Mouse (Mus musculus): ENCODE data around the gene Brms1. TPM values are rescaled to one million over a fixed set of nuclear protein-coding genes. Genes with fewer than 3 reads are reported as not detected.

Gene Brms1
- polyA plus RNA-seq, 1 experiment from 2014 or later = 61.3 TPM

DNA sequence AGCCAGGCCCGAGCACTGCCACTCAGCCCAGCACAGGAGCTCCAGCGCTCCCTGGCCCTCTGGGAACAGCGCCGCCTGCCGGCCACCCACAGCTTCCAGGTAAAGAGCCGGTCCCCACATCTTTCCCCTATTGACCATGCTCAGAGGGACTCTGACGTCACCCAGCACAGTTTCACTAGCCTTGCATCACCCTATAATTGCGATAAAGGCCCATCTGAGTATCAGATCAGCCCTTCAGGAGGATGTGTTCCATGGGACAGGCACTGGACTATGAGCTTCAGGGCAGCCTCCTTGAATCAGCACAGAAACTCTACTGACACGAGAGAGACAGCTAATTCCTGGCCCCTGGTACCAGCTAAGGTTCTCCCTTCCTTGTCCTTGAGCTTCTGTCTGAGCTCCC lies 12.8 kb downstream of the Brms1 start:
- H3K36me3 ChIP-seq (ENCODE audit: control insufficient read depth, insufficient read depth, low read length) = peaks cover 3% of the 10 kb centered on the region; the same call in 1 of the 2 replicates
- H3K4me3 ChIP-seq (ENCODE audit: low read depth, low read length) = no peak overlapping the region
- WGBS = 28% methylated on average over 9 of the region's 9 CpGs
- H3K4me1 ChIP-seq (replicated peaks; ENCODE audit: control insufficient read depth, insufficient read depth, low read length) = peaks cover 18% of the 10 kb centered on the region
- H3K9ac ChIP-seq (ENCODE audit: low read depth, low read length) = no peak overlapping the region
- H3K27me3 ChIP-seq (replicated peaks; ENCODE audit: control insufficient read depth, insufficient read depth, low read length) = peaks cover 36% of the 10 kb centered on the region
- H3K27ac ChIP-seq (ENCODE audit: low read depth, low read length) = no peak overlapping the region
- H3K4me2 ChIP-seq = no peak overlapping the region
- DNase-seq (ENCODE audit: low spot score) = peak; percentile 63
- H3K9me3 ChIP-seq (ENCODE audit: control insufficient read depth, low read length) = no peaks in the 10 kb centered on the region
- ATAC-seq (replicated peaks; ENCODE audit: low FRiP score) = no peak

DNA sequence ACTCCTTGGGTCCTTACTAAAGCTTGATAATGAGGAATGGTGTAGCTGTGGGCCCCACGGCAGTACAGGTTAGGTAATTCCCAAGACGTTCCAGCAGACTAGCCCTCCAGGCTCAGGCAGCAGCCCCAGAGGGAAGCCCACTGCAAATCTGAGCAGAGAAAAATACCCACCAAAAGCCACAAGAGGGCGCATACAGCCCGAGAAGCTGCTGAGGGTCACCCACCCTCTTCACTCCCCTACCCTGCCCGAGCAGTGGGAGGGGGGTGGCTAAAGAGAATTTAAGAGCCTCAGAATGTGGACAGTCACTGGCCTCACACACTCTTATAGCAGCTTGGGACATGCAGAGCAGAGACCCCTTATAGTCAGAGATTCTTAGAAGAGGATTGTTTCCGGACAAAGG lies 15.1 kb downstream of the Brms1 start:
- DNase-seq (ENCODE audit: low spot score) = peak; percentile 64
- Histone ChIP-seq H3K27ac (ENCODE audit: low read depth, low read length) (no peak overlapping the region), H3K9me3 (ENCODE audit: control insufficient read depth, low read length) (no peaks in the 10 kb centered on the region), H3K27me3 (replicated peaks; ENCODE audit: control insufficient read depth, insufficient read depth, low read length) (peaks cover 27% of the 10 kb centered on the region), H3K4me1 (replicated peaks; ENCODE audit: control insufficient read depth, insufficient read depth, low read length) (peaks cover 40% of the 10 kb centered on the region), H3K4me3 (ENCODE audit: low read depth, low read length) (no peak overlapping the region), H3K4me2 (no peak overlapping the region), H3K9ac (ENCODE audit: low read depth, low read length) (no peak overlapping the region), H3K36me3 (ENCODE audit: control insufficient read depth, insufficient read depth, low read length) (no peaks in the 10 kb centered on the region)
- no peak for ATAC-seq (replicated peaks; ENCODE audit: low FRiP score)
- 13% methylated on average over 6 of the region's 6 CpGs for WGBS

DNA sequence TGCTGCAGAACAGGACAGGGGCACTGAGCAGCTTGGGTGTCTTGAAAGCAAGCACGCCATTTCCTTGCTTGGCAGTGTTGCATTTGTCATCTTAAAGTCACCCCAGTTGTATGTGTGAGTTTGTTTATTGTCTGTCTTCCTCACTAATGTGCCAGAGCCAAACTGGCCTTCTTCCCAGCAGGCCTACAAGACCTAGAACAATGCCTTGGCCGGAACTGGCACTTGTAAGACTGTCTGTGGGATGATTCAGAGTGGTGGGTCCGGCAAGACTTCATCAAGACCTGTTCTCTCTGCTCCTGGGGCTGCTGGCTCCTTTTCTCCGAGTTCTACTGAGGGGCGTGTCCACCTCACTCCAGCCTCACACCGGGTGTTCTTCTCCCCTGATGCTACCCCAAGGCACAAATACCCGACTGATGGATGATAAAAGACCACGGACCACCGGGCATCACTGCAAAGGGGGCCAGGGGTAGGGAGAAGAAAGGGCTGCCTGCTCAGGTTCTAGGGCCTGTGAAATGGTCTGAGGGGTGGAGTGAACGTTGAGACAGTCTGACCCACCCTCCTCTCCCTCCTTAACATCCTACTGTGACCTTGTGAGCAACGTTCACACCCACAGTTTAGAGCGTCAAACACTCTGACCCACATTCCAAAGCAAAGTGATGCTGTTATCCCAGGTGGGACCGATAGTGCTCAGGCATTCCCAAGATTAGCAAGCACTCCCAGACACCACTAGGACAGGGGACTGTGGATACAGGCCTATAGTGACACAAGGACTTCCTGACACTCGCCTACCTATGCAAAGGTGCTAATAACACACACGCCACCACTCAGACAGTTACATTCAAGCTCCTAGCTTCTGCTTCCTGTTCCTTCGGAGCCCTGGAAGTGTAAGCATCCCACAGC lies 17.0 kb downstream of the Brms1 start:
- Histone ChIP-seq H3K4me1 (replicated peaks; ENCODE audit: control insufficient read depth, insufficient read depth, low read length) (peaks cover 42% of the 10 kb centered on the region), H3K9ac (ENCODE audit: low read depth, low read length) (no peak overlapping the region), H3K27ac (ENCODE audit: low read depth, low read length) (peak overlapping the region; percentile 45), H3K4me3 (ENCODE audit: low read depth, low read length) (no peak overlapping the region), H3K27me3 (replicated peaks; ENCODE audit: control insufficient read depth, insufficient read depth, low read length) (peaks cover 8% of the 10 kb centered on the region), H3K9me3 (ENCODE audit: control insufficient read depth, low read length) (no peaks in the 10 kb centered on the region), H3K36me3 (ENCODE audit: control insufficient read depth, insufficient read depth, low read length) (no peaks in the 10 kb centered on the region), H3K4me2 (no peak overlapping the region)
- DNase-seq (ENCODE audit: low spot score) = no peak
- WGBS = 29% methylated on average over 16 of the region's 16 CpGs
- no peak for ATAC-seq (replicated peaks; ENCODE audit: low FRiP score)

GRCm38 (mm10) chr19:5058801-5059771 lies 17.9 kb downstream of the Brms1 start:
- Histone ChIP-seq H3K4me2 (0 out of 2 replicates have a peak overlapping the region, but pooled peaks have one; percentile 9), H3K36me3 (ENCODE audit: control insufficient read depth, insufficient read depth, low read length) (no peaks in the 10 kb centered on the region), H3K27ac (ENCODE audit: low read depth, low read length) (peak overlapping the region; percentile 45; the same call in 1 of the 2 replicates), H3K27me3 (replicated peaks; ENCODE audit: control insufficient read depth, insufficient read depth, low read length) (0 out of 2 replicates have a peak, but pooled peaks cover 4% of the 10 kb centered on the region), H3K9me3 (ENCODE audit: control insufficient read depth, low read length) (no peaks in the 10 kb centered on the region), H3K4me3 (ENCODE audit: low read depth, low read length) (no peak overlapping the region), H3K4me1 (replicated peaks; ENCODE audit: control insufficient read depth, insufficient read depth, low read length) (peaks cover 42% of the 10 kb centered on the region), H3K9ac (ENCODE audit: low read depth, low read length) (no peak overlapping the region)
- ATAC-seq (replicated peaks; ENCODE audit: low FRiP score) (peak; percentile 51), DNase-seq (ENCODE audit: low spot score) (no peak)
- 14% methylated on average over 10 of the region's 10 CpGs for WGBS

DNA sequence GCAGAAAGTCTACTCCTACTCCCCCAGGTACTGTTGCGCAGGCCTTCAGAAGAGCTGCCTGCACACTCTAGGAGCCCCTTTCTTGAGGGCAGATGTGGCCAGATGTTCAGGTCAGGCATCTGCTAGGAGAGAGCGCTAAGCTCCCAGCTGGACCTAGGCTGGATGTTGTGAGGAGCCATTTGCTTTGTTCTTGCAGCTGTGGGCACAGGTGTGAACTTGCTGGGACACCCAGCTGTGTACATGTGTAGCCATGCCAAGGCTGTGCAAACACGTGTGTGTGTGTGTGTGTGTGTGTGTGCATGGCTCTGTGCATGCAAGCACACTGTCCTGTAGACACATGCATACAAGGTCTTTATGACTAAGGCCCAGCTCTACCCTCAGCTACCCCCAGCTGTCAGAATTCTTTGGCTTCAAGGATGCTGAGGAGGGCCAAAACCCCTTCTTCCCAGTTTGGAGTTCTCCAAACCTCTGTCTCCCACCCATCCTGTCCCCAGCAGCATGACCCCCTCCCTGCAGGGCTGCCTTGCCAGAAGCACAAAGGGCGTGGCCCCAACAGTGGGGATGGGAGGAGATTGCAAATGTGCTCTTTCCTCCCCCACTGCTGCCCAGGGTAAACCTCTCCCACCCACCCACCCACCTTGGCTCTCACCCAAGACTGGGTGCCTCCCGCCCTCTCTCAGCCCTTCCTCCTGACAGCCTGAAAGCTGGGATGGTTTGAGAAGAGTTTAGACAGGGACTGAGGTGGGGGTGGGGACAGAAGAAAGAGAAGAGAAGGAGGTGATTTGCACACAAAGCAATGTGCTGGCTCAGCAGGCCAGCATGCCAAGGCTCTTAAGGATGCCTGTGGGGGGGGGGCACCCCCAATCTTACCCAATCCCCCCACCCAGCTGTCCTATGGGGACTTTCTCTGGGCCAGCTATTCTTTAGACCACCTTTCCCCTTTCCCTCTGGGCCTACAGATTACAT lies 19.5 kb downstream of the Brms1 start:
- Histone ChIP-seq H3K9ac (ENCODE audit: low read depth, low read length) (peak overlapping the region; percentile 32; the same call in 1 of the 2 replicates), H3K4me1 (replicated peaks; ENCODE audit: control insufficient read depth, insufficient read depth, low read length) (peaks cover 51% of the 10 kb centered on the region), H3K9me3 (ENCODE audit: control insufficient read depth, low read length) (no peaks in the 10 kb centered on the region), H3K27ac (ENCODE audit: low read depth, low read length) (peak overlapping the region; percentile 51; the same call in 1 of the 2 replicates), H3K4me3 (ENCODE audit: low read depth, low read length) (no peak overlapping the region), H3K27me3 (replicated peaks; ENCODE audit: control insufficient read depth, insufficient read depth, low read length) (peaks cover 2% of the 10 kb centered on the region; the same call in 1 of the 2 replicates), H3K36me3 (ENCODE audit: control insufficient read depth, insufficient read depth, low read length) (no peaks in the 10 kb centered on the region), H3K4me2 (no peak overlapping the region)
- WGBS = 48% methylated on average over 5 of the region's 5 CpGs
- ATAC-seq (replicated peaks; ENCODE audit: low FRiP score) (no peak), DNase-seq (ENCODE audit: low spot score) (no peak)

DNA sequence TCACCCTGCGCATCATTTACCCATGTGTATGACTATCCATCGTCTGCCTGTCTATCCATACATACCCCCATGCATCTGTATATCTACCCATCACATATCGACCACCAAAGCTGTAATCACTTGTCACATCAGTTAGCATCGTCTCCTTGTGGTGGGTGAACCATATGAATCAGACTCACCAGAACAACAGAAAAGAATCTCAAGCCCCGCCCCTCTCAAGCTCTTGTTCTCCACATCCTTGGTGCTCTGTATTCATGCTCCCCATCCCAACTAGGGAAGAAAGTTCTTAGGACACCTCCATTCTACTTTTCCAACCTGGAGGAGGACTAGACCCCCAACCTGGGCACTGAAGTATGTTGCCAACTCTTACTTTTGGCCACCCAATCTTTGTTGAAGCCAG lies 20.9 kb downstream of the Brms1 start:
- no peaks in the 10 kb centered on the region for H3K36me3 ChIP-seq (ENCODE audit: control insufficient read depth, insufficient read depth, low read length)
- no peak for DNase-seq (ENCODE audit: low spot score)
- no peak overlapping the region for H3K4me2 ChIP-seq
- WGBS = 80% methylated on average over 5 of the region's 5 CpGs
- no peak overlapping the region for H3K9ac ChIP-seq (ENCODE audit: low read depth, low read length)
- no peak for ATAC-seq (replicated peaks; ENCODE audit: low FRiP score)
- H3K27me3 ChIP-seq (replicated peaks; ENCODE audit: control insufficient read depth, insufficient read depth, low read length) = peaks cover 2% of the 10 kb centered on the region; the same call in 1 of the 2 replicates
- no peak overlapping the region for H3K4me3 ChIP-seq (ENCODE audit: low read depth, low read length)
- peaks cover 49% of the 10 kb centered on the region for H3K4me1 ChIP-seq (replicated peaks; ENCODE audit: control insufficient read depth, insufficient read depth, low read length)
- no peak overlapping the region for H3K27ac ChIP-seq (ENCODE audit: low read depth, low read length)
- H3K9me3 ChIP-seq (ENCODE audit: control insufficient read depth, low read length) = no peaks in the 10 kb centered on the region

GRCm38 (mm10) chr19:5062446-5062845 lies 21.3 kb downstream of the Brms1 start:
- Histone ChIP-seq H3K9me3 (ENCODE audit: control insufficient read depth, low read length) (no peaks in the 10 kb centered on the region), H3K27ac (ENCODE audit: low read depth, low read length) (no peak overlapping the region), H3K27me3 (replicated peaks; ENCODE audit: control insufficient read depth, insufficient read depth, low read length) (peaks cover 2% of the 10 kb centered on the region; the same call in 1 of the 2 replicates), H3K4me1 (replicated peaks; ENCODE audit: control insufficient read depth, insufficient read depth, low read length) (peaks cover 53% of the 10 kb centered on the region), H3K36me3 (ENCODE audit: control insufficient read depth, insufficient read depth, low read length) (no peaks in the 10 kb centered on the region), H3K9ac (ENCODE audit: low read depth, low read length) (no peak overlapping the region), H3K4me2 (no peak overlapping the region), H3K4me3 (ENCODE audit: low read depth, low read length) (no peak overlapping the region)
- DNase-seq (ENCODE audit: low spot score) (no peak), ATAC-seq (replicated peaks; ENCODE audit: low FRiP score) (no peak)
- 67% methylated on average over 6 of the region's 6 CpGs for WGBS

All from liver, embryonic 11.5 days (tissue).